Mouse (Mus musculus) NIH3T3 (cell line): Measurements from ENCODE around the gene Higd1a.

ENCODE experiments used
- DNase-seq: peaks from one replicate; pipeline ENCODE4 v3.0.0-alpha.2; 2012; ENCODE audit warnings: low read depth

Gene Higd1a

GRCm38 (mm10) chr9:121880840-121881239 lies 22.7 kb upstream of the Higd1a start:
- DNase-seq = peak; percentile 45

GRCm38 (mm10) chr9:121877052-121877740 lies 19.0 kb upstream of the Higd1a start:
- peak; percentile 86 for DNase-seq

- no peak for DNase-seq
Measured at GRCm38 (mm10) chr9:121873578-121873977, 15.4 kb upstream of the Higd1a start.

- no peak for DNase-seq
Measured at GRCm38 (mm10) chr9:121872062-121872683, 14.0 kb upstream of the Higd1a start.

GRCm38 (mm10) chr9:121869973-121870515 lies 11.9 kb upstream of the Higd1a start:
- DNase-seq = no peak

- no peak for DNase-seq
Measured at GRCm38 (mm10) chr9:121869432-121869831, 11.3 kb upstream of the Higd1a start.

- DNase-seq = no peak
Measured at GRCm38 (mm10) chr9:121868236-121868635, 10.1 kb upstream of the Higd1a start.

- DNase-seq = peak; percentile 25
Measured at GRCm38 (mm10) chr9:121867632-121868031, 9.5 kb upstream of the Higd1a start.

GRCm38 (mm10) chr9:121865425-121866008 lies 7.4 kb upstream of the Higd1a start:
- no peak for DNase-seq

- no peak for DNase-seq
Measured at GRCm38 (mm10) chr9:121864837-121865236, 6.7 kb upstream of the Higd1a start.

- no peak for DNase-seq
Measured at GRCm38 (mm10) chr9:121860921-121861320, 2.8 kb upstream of the Higd1a start.

- no peak for DNase-seq
Measured at GRCm38 (mm10) chr9:121859345-121859744, 1.2 kb upstream of the Higd1a start.

- peak; percentile 97 for DNase-seq
Measured at GRCm38 (mm10) chr9:121857474-121858152, 549 bp downstream of the Higd1a start.

- no peak for DNase-seq
Measured at GRCm38 (mm10) chr9:121856649-121857416, 1.3 kb downstream of the Higd1a start.

- no peak for DNase-seq
Measured at GRCm38 (mm10) chr9:121854246-121854645, 3.9 kb downstream of the Higd1a start.

- DNase-seq = no peak
Measured at GRCm38 (mm10) chr9:121847842-121848241, 10.3 kb downstream of the Higd1a start.

- DNase-seq = no peak
Measured at GRCm38 (mm10) chr9:121847138-121847537, 11.0 kb downstream of the Higd1a start.

GRCm38 (mm10) chr9:121846526-121847118 lies 11.5 kb downstream of the Higd1a start:
- DNase-seq = peak; percentile 76

GRCm38 (mm10) chr9:121842914-121843313 lies 15.2 kb downstream of the Higd1a start:
- DNase-seq = peak; percentile 10

GRCm38 (mm10) chr9:121839622-121839965 lies 18.6 kb downstream of the Higd1a start:
- DNase-seq = no peak

GRCm38 (mm10) chr9:121838829-121839621 lies 19.1 kb downstream of the Higd1a start, which contains the start of gene Ccdc13:
Ccdc13 (minus strand) TSS chr9:121839461.
- no peak for DNase-seq
